Mouse (Mus musculus) E14TG2a.4 (cell line): ENCODE data around the gene Ndufa5.

ENCODE experiments used
- CTCF ChIP-seq: conservative IDR thresholded peaks from 2 replicates; pipeline ENCODE4 v1.5.1; 2014; ENCODE audit warnings: low read length
- NANOG ChIP-seq: IDR thresholded peaks from 2 replicates; pipeline ENCODE4 v1.6.1; 2014; ENCODE audit warnings: borderline replicate concordance, low read length, mixed read lengths

DNA sequence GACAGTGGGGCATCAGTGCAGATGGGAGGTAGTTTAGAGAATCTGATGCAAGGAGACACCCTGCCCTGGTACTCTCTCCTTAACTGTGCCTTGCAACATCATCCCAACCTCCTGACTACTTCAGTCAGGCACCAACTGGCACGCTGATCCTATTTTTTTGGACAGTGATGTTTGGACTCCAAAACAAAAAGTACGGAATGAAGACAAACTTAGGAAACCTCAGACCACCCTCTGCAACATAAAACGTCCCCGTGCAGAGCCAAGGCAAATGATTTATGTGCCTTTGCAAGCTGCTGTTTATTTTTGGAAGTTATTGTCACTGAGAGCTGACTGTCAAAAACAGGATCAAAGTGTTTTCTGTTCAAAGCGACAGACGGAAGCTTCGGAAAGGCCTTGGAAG, 24.2 kb upstream of the Ndufa5 start:
- TF ChIP-seq CTCF (no peak), NANOG (no peak)
